ENCODE assay signal across 8 mouse cellular contexts in genomic region chr15:98630540-98630939, GRCm38 (mm10). TPM values are rescaled to one million over a fixed set of nuclear protein-coding genes. Genes with fewer than 3 reads are reported as not detected.
DNase-seq lines count a peak whose midpoint lies in the region; ATAC-seq and TF ChIP-seq lines count a peak whose summit lies in the region.

Gene Cacnb3 (plus strand): TSS chr15:98630840.

- TF ChIP-seq POLR2A in MEL (IDR thresholded peaks at IDR 0.05; ENCODE audit: control insufficient read depth in 1 of 2, insufficient read depth in 1 of 2, low read depth in 1 of 2, low read length in 2 of 2, poor library complexity in 1 of 2): no peak

- H3K4me3 ChIP-seq in heart, embryonic 14.5 days (ENCODE audit: control insufficient read depth in 1 of 2, insufficient read depth in 1 of 2, low read depth in 1 of 2, low read length in 2 of 2): peak within 1 kb of the TSS; percentile 30 to 47; a peak in 2 of 4 replicates
- peak within 1 kb of the TSS; percentile 49 to 50 for H3K4me3 ChIP-seq in MEL (ENCODE audit: control insufficient read depth in 1 of 2, insufficient read depth in 1 of 2, low read depth in 2 of 2, low read length in 2 of 2)
- peak within 1 kb of the TSS; percentile 76 for H3K4me3 ChIP-seq in forebrain, embryonic 15.5 days
- peak within 1 kb of the TSS; percentile 75 for H3K4me3 ChIP-seq in stomach, embryonic 16.5 days (replicated peaks; ENCODE audit: low read length)

- TF ChIP-seq CTCF in MEL (IDR thresholded peaks at IDR 0.05 in 2 of 3, conservative IDR thresholded peaks at IDR 0.05 in 1 of 3; ENCODE audit: control insufficient read depth in 1 of 3, insufficient read depth in 1 of 3, low read depth in 2 of 3, low read length in 3 of 3, poor library complexity in 1 of 3, severe bottlenecking in 1 of 3): no peak

- no peak within 1 kb of the TSS for H3K27ac ChIP-seq in heart, embryonic 14.5 days (replicated peaks in 1 of 2; ENCODE audit: control insufficient read depth in 1 of 2, insufficient read depth in 1 of 2, low read depth in 2 of 2, low read length in 2 of 2)
- H3K27ac ChIP-seq in MEL (ENCODE audit: control insufficient read depth, low read depth, low read length): no peak within 1 kb of the TSS
- peak within 1 kb of the TSS; percentile 98 for H3K27ac ChIP-seq in forebrain, embryonic 15.5 days (replicated peaks)
- peak within 1 kb of the TSS; percentile 74 for H3K27ac ChIP-seq in stomach, embryonic 16.5 days (ENCODE audit: low read length)

- peaks cover 31 to 57% of the 10 kb centered on the region in 2 experiments for H3K4me1 ChIP-seq in heart, embryonic 14.5 days (ENCODE audit: control insufficient read depth in 2 of 2, insufficient read depth in 2 of 2, low read length in 2 of 2)
- peaks cover 0 to 17% of the 10 kb centered on the region in 2 experiments; a peak in 3 of 4 replicates for H3K4me1 ChIP-seq in MEL (ENCODE audit: control insufficient read depth in 1 of 2, insufficient read depth in 2 of 2, low read length in 2 of 2)
- H3K4me1 ChIP-seq in forebrain, embryonic 15.5 days: peaks cover 41% of the 10 kb centered on the region
- H3K4me1 ChIP-seq in stomach, embryonic 16.5 days (ENCODE audit: control insufficient read depth, insufficient read depth, low read length): peaks cover 44% of the 10 kb centered on the region

- H3K9me3 ChIP-seq in heart, embryonic 14.5 days (ENCODE audit: control insufficient read depth, low read length): no peaks in the 10 kb centered on the region
- H3K9me3 ChIP-seq in MEL (replicated peaks; ENCODE audit: insufficient read depth, low read length): no peaks in the 10 kb centered on the region
- H3K9me3 ChIP-seq in forebrain, embryonic 15.5 days: no peaks in the 10 kb centered on the region
- H3K9me3 ChIP-seq in stomach, embryonic 16.5 days (replicated peaks; ENCODE audit: control insufficient read depth, low read length): no peaks in the 10 kb centered on the region

- intact Hi-C loops in left cerebral cortex, postnatal 36 days (cut with DNase I): no loop called here

- H3K4me2 ChIP-seq in heart, embryonic 14.5 days (ENCODE audit: low read length): peak within 1 kb of the TSS; percentile 66
- H3K4me2 ChIP-seq in forebrain, embryonic 15.5 days (replicated peaks): peak within 1 kb of the TSS; percentile 86
- H3K4me2 ChIP-seq in stomach, embryonic 16.5 days (ENCODE audit: low read depth, low read length): peak within 1 kb of the TSS; percentile 95

- no peaks in the 10 kb centered on the region; the same call in 1 of the 2 replicates for H3K79me2 ChIP-seq in MEL (ENCODE audit: control insufficient read depth, insufficient read depth, low read length, poor library complexity)

- no peak for TF ChIP-seq RAD21 in MEL (IDR thresholded peaks at IDR 0.05; ENCODE audit: low read depth, low read length)

- H3K9ac ChIP-seq in heart, embryonic 14.5 days (ENCODE audit: low read length): peak within 1 kb of the TSS; percentile 56
- peak within 1 kb of the TSS; percentile 61 for H3K9ac ChIP-seq in MEL (ENCODE audit: control insufficient read depth, low read depth, low read length, poor library complexity, severe bottlenecking)
- peak within 1 kb of the TSS; percentile 91; the same call in 1 of the 2 replicates for H3K9ac ChIP-seq in forebrain, embryonic 15.5 days (replicated peaks)
- peak within 1 kb of the TSS; percentile 74 for H3K9ac ChIP-seq in stomach, embryonic 16.5 days (ENCODE audit: low read length)

- peaks cover 49% of the 10 kb centered on the region for H3K27me3 ChIP-seq in heart, embryonic 14.5 days (ENCODE audit: control insufficient read depth, insufficient read depth, low read length)
- peaks cover 13 to 17% of the 10 kb centered on the region in 2 experiments for H3K27me3 ChIP-seq in MEL (ENCODE audit: control insufficient read depth in 1 of 2, insufficient read depth in 2 of 2, low read length in 2 of 2)
- H3K27me3 ChIP-seq in forebrain, embryonic 15.5 days: peaks cover 11% of the 10 kb centered on the region; the same call in 1 of the 2 replicates
- H3K27me3 ChIP-seq in stomach, embryonic 16.5 days (ENCODE audit: control insufficient read depth, insufficient read depth, low read length): peaks cover 16% of the 10 kb centered on the region

- TF ChIP-seq EP300 in MEL (IDR thresholded peaks at IDR 0.05; ENCODE audit: low read depth in 1 of 2, low read length in 2 of 2): no peak

- no peak for ATAC-seq in heart, embryonic 14.5 days (ENCODE audit: insufficient number of reproducible peaks, insufficient read depth, low FRiP score, low read depth)
- ATAC-seq in forebrain, embryonic 15.5 days (replicated peaks): no peak
- ATAC-seq in stomach, embryonic 16.5 days (ENCODE audit: insufficient read depth, low FRiP score): no peak

- WGBS in heart, embryonic 14.5 days: 42% methylated on average over 4 of the region's 4 CpGs
- 46% methylated on average over 4 of the region's 4 CpGs for WGBS in forebrain, embryonic 15.5 days
- 45% methylated on average over 4 of the region's 4 CpGs for WGBS in stomach, embryonic 16.5 days

- no peaks in the 10 kb centered on the region for H3K36me3 ChIP-seq in heart, embryonic 14.5 days (ENCODE audit: control insufficient read depth, insufficient read depth, low read length)
- H3K36me3 ChIP-seq in MEL (ENCODE audit: control insufficient read depth in 1 of 2, insufficient read depth in 2 of 2, low read length in 2 of 2): peaks cover 0 to 11% of the 10 kb centered on the region in 2 experiments; a peak in 2 of 4 replicates
- H3K36me3 ChIP-seq in forebrain, embryonic 15.5 days: no peaks in the 10 kb centered on the region
- no peaks in the 10 kb centered on the region for H3K36me3 ChIP-seq in stomach, embryonic 16.5 days (ENCODE audit: control insufficient read depth, insufficient read depth, low read length)

- DNase-seq in heart, adult 9 months (ENCODE audit: low spot score in 2 of 2): no peak
- DNase-seq in MEL (ENCODE audit: low read depth, low spot score): no peak
- DNase-seq in left cerebral cortex, postnatal 36 days (ENCODE audit: low spot score in 2 of 2): no peak
- DNase-seq in spleen, postnatal 4 days (ENCODE audit: low spot score in 2 of 2): no peak
- DNase-seq in embryo, embryonic 9.5 days (ENCODE audit: extremely low spot score): no peak

TF ChIP-seq in MEL, 35 proteins besides CTCF, POLR2A, EP300 and RAD21:
- TF ChIP-seq GATA1 (IDR thresholded peaks at IDR 0.05; ENCODE audit: low read depth, low read length) (no peak), HCFC1 (IDR thresholded peaks at IDR 0.05; ENCODE audit: low read depth, low read length) (no peak), USF2 (IDR thresholded peaks at IDR 0.05; ENCODE audit: borderline replicate concordance in 1 of 2, insufficient read depth in 1 of 2, low read depth in 1 of 2, low read length in 2 of 2) (no peak), USF1 (IDR thresholded peaks at IDR 0.05; ENCODE audit: low read depth, low read length) (no peak), MXI1 (IDR thresholded peaks at IDR 0.05; ENCODE audit: low read depth, low read length) (no peak), GABPA (IDR thresholded peaks at IDR 0.05; ENCODE audit: low read depth, low read length) (no peak), CHD1 (IDR thresholded peaks at IDR 0.05; ENCODE audit: low read depth, low read length) (no peak), KAT2A (conservative IDR thresholded peaks at IDR 0.05; ENCODE audit: low read depth, low read length) (no peak), BHLHE40 (IDR thresholded peaks at IDR 0.05; ENCODE audit: borderline replicate concordance, low read depth, low read length) (no peak), MAFK (IDR thresholded peaks at IDR 0.05; ENCODE audit: borderline replicate concordance, low read depth, low read length) (no peak), NRF1 (IDR thresholded peaks at IDR 0.05; ENCODE audit: insufficient read depth, low read depth, low read length, poor library complexity, severe bottlenecking) (no peak), ETS1 (IDR thresholded peaks at IDR 0.05; ENCODE audit: low read depth, low read length) (no peak), UBTF (IDR thresholded peaks at IDR 0.05; ENCODE audit: borderline replicate concordance, insufficient read depth, low read depth, low read length) (no peak), MAZ (IDR thresholded peaks at IDR 0.05; ENCODE audit: low read depth, low read length) (no peak), ZKSCAN1 (IDR thresholded peaks at IDR 0.05; ENCODE audit: low read depth, low read length) (no peak), ELF1 (IDR thresholded peaks at IDR 0.05; ENCODE audit: low read depth, low read length) (no peak)

RNA-seq across cellular contexts. Expression of gene Cacnb3, which starts in this region (rescaled TPM):
- polyA plus RNA-seq in heart, embryonic 14.5 days (2014; fragmentation: Nextera tagmentation; extraction: Ambion mirVana): 6.1 and 6.6 TPM in 2 replicates
- total RNA-seq in MEL (2012; rRNA removed): 1.4 TPM in 2 replicates
- 1 to 10 TPM in 1 of 2 experiments, not detected in 1; 8.5 TPM for polyA plus RNA-seq in MEL (2012; ENCODE audit: insufficient read depth in 1 of 2, insufficient read length in 2 of 2, low read depth in 1 of 2, low replicate concordance in 2 of 2, missing spikeins in 1 of 2)
- polyA plus RNA-seq in forebrain, embryonic 15.5 days (2015; fragmentation: Nextera tagmentation; extraction: Ambion mirVana): 134 and 138 TPM in 2 replicates
- total RNA-seq in left cerebral cortex, postnatal 36 days (2021): 100 to 1,000 TPM; 273 to 276 TPM
- polyA plus RNA-seq in stomach, embryonic 16.5 days (2015; fragmentation: Nextera tagmentation; extraction: Ambion mirVana): 27.3 and 28.2 TPM in 2 replicates

Comparison
In these comparisons a context has a peak if more than half of its experiments do, and no peak if none do; other contexts are left out.
1. RNA of gene Cacnb3 (total RNA-seq): 273 to 276 TPM in left cerebral cortex, postnatal 36 days; 1.4 TPM in MEL; every median in the first group is over 100 times any median in the second.
2. H3K27ac ChIP-seq: peak in forebrain, embryonic 15.5 days (single experiment) and stomach, embryonic 16.5 days (single experiment); none in heart, embryonic 14.5 days (0 of 2) and MEL (single experiment).
3. Peak in every context shown above with its lines, with median percentiles within 50 percentile points of each other: H3K4me2 ChIP-seq, H3K4me3 ChIP-seq and H3K9ac ChIP-seq.